Mouse (Mus musculus): ENCODE measurements at regions not wholly inside any gene's neighbourhood (a gene's known extent, or its start where the extent isn't known, plus 50 kb on each side); places are given as distances from the start of the nearest gene placed in this dataset.

GRCm38 (mm10) chr13:37468304-37469178 is 123.5 kb downstream of the Ly86 start:
- H3K4me1 ChIP-seq (replicated peaks; ENCODE audit: low read depth, low read length) = peaks cover 21% of the 10 kb centered on the region
- H3K36me3 ChIP-seq (ENCODE audit: insufficient read depth, low read length) = no peaks in the 10 kb centered on the region
- no peak for TF ChIP-seq NANOG (IDR thresholded peaks at IDR 0.05; ENCODE audit: borderline replicate concordance, low read length)
- no peak for TF ChIP-seq CTCF (conservative IDR thresholded peaks at IDR 0.05; ENCODE audit: low read length)
- no peak for TF ChIP-seq POU5F1 (IDR thresholded peaks at IDR 0.05; ENCODE audit: borderline replicate concordance, low read length)
- 0 out of 2 replicates have a peak, but pooled peaks cover 3% of the 10 kb centered on the region for H3K9me3 ChIP-seq (ENCODE audit: low read length)
- peak overlapping the region; percentile 46 for H3K4me3 ChIP-seq (replicated peaks; ENCODE audit: low read length)
- peaks cover 31% of the 10 kb centered on the region for H3K27me3 ChIP-seq (ENCODE audit: insufficient read depth, low read length)

GRCm38 (mm10) chr13:37470230-37470907 is 125.4 kb downstream of the Ly86 start:
- H3K4me1 ChIP-seq (replicated peaks; ENCODE audit: low read depth, low read length) = peaks cover 21% of the 10 kb centered on the region
- TF ChIP-seq CTCF (conservative IDR thresholded peaks at IDR 0.05; ENCODE audit: low read length) = no peak
- TF ChIP-seq NANOG (IDR thresholded peaks at IDR 0.05; ENCODE audit: borderline replicate concordance, low read length) = no peak
- no peak for TF ChIP-seq POU5F1 (IDR thresholded peaks at IDR 0.05; ENCODE audit: borderline replicate concordance, low read length)
- H3K9me3 ChIP-seq (ENCODE audit: low read length) = 0 out of 2 replicates have a peak, but pooled peaks cover 3% of the 10 kb centered on the region
- peaks cover 32% of the 10 kb centered on the region for H3K27me3 ChIP-seq (ENCODE audit: insufficient read depth, low read length)
- no peak overlapping the region for H3K4me3 ChIP-seq (replicated peaks; ENCODE audit: low read length)
- no peaks in the 10 kb centered on the region for H3K36me3 ChIP-seq (ENCODE audit: insufficient read depth, low read length)

- Histone ChIP-seq H3K36me3 (ENCODE audit: insufficient read depth, low read length) (no peaks in the 10 kb centered on the region), H3K4me1 (replicated peaks; ENCODE audit: low read depth, low read length) (peaks cover 25% of the 10 kb centered on the region), H3K27me3 (ENCODE audit: insufficient read depth, low read length) (peaks cover 32% of the 10 kb centered on the region), H3K4me3 (replicated peaks; ENCODE audit: low read length) (no peak overlapping the region), H3K9me3 (ENCODE audit: low read length) (0 out of 2 replicates have a peak, but pooled peaks cover 3% of the 10 kb centered on the region)
- TF ChIP-seq NANOG (IDR thresholded peaks at IDR 0.05; ENCODE audit: borderline replicate concordance, low read length) (no peak), POU5F1 (IDR thresholded peaks at IDR 0.05; ENCODE audit: borderline replicate concordance, low read length) (no peak), CTCF (conservative IDR thresholded peaks at IDR 0.05; ENCODE audit: low read length) (no peak)
Measured at GRCm38 (mm10) chr13:37473359-37473758, 128.4 kb downstream of the Ly86 start.

- TF ChIP-seq POU5F1 (IDR thresholded peaks at IDR 0.05; ENCODE audit: borderline replicate concordance, low read length) = no peak
- TF ChIP-seq NANOG (IDR thresholded peaks at IDR 0.05; ENCODE audit: borderline replicate concordance, low read length) = no peak
- no peak for TF ChIP-seq CTCF (conservative IDR thresholded peaks at IDR 0.05; ENCODE audit: low read length)
- 0 out of 2 replicates have a peak, but pooled peaks cover 3% of the 10 kb centered on the region for H3K9me3 ChIP-seq (ENCODE audit: low read length)
- H3K4me1 ChIP-seq (replicated peaks; ENCODE audit: low read depth, low read length) = peaks cover 41% of the 10 kb centered on the region
- peaks cover 14% of the 10 kb centered on the region for H3K27me3 ChIP-seq (ENCODE audit: insufficient read depth, low read length)
- H3K4me3 ChIP-seq (replicated peaks; ENCODE audit: low read length) = no peak overlapping the region
- H3K36me3 ChIP-seq (ENCODE audit: insufficient read depth, low read length) = no peaks in the 10 kb centered on the region
Measured at GRCm38 (mm10) chr13:37475804-37476203, 130.8 kb downstream of the Ly86 start.

- TF ChIP-seq CTCF (conservative IDR thresholded peaks at IDR 0.05; ENCODE audit: low read length) = no peak
- no peak for TF ChIP-seq NANOG (IDR thresholded peaks at IDR 0.05; ENCODE audit: borderline replicate concordance, low read length)
- TF ChIP-seq POU5F1 (IDR thresholded peaks at IDR 0.05; ENCODE audit: borderline replicate concordance, low read length) = no peak
- Histone ChIP-seq H3K36me3 (ENCODE audit: insufficient read depth, low read length) (no peaks in the 10 kb centered on the region), H3K4me1 (replicated peaks; ENCODE audit: low read depth, low read length) (peaks cover 48% of the 10 kb centered on the region), H3K4me3 (replicated peaks; ENCODE audit: low read length) (no peak overlapping the region), H3K27me3 (ENCODE audit: insufficient read depth, low read length) (peaks cover 13% of the 10 kb centered on the region), H3K9me3 (ENCODE audit: low read length) (0 out of 2 replicates have a peak, but pooled peaks cover 2% of the 10 kb centered on the region)
Measured at GRCm38 (mm10) chr13:37476256-37477053, 131.4 kb downstream of the Ly86 start.

- TF ChIP-seq POU5F1 (IDR thresholded peaks at IDR 0.05; ENCODE audit: borderline replicate concordance, low read length) = no peak
- no peak for TF ChIP-seq CTCF (conservative IDR thresholded peaks at IDR 0.05; ENCODE audit: low read length)
- TF ChIP-seq NANOG (IDR thresholded peaks at IDR 0.05; ENCODE audit: borderline replicate concordance, low read length) = no peak
- Histone ChIP-seq H3K9me3 (ENCODE audit: low read length) (no peaks in the 10 kb centered on the region), H3K4me1 (replicated peaks; ENCODE audit: low read depth, low read length) (peaks cover 54% of the 10 kb centered on the region), H3K4me3 (replicated peaks; ENCODE audit: low read length) (0 out of 2 replicates have a peak overlapping the region, but pooled peaks have one; percentile 37), H3K36me3 (ENCODE audit: insufficient read depth, low read length) (no peaks in the 10 kb centered on the region), H3K27me3 (ENCODE audit: insufficient read depth, low read length) (peaks cover 13% of the 10 kb centered on the region)
Measured at GRCm38 (mm10) chr13:37477342-37477741, 132.3 kb downstream of the Ly86 start.

GRCm38 (mm10) chr13:37477749-37478548 is 132.9 kb downstream of the Ly86 start:
- TF ChIP-seq POU5F1 (IDR thresholded peaks at IDR 0.05; ENCODE audit: borderline replicate concordance, low read length) (no peak), CTCF (conservative IDR thresholded peaks at IDR 0.05; ENCODE audit: low read length) (no peak), NANOG (IDR thresholded peaks at IDR 0.05; ENCODE audit: borderline replicate concordance, low read length) (no peak)
- Histone ChIP-seq H3K36me3 (ENCODE audit: insufficient read depth, low read length) (no peaks in the 10 kb centered on the region), H3K27me3 (ENCODE audit: insufficient read depth, low read length) (peaks cover 13% of the 10 kb centered on the region), H3K4me1 (replicated peaks; ENCODE audit: low read depth, low read length) (peaks cover 56% of the 10 kb centered on the region), H3K4me3 (replicated peaks; ENCODE audit: low read length) (peak overlapping the region; percentile 64), H3K9me3 (ENCODE audit: low read length) (no peaks in the 10 kb centered on the region)
